Mouse (Mus musculus) neural tube, embryonic 12.5 days (tissue): ENCODE results near the gene Capn3. TPM values are rescaled to one million over a fixed set of nuclear protein-coding genes. Genes with fewer than 3 reads are reported as not detected.
A peak's percentile ranks its signal among the peaks of the same experiment; 100 is the strongest.

ENCODE experiments used
- ATAC-seq: fragments of 200-750 bp; cut with Nextera tagmentation; 2 replicates; pipeline ENCODE4 v1.8.0; 2017; ENCODE audit warnings: low read depth, mild to moderate bottlenecking, moderate TSS enrichment, moderate library complexity; ENCODE audit not compliant: low FRiP score
- H3K27ac ChIP-seq: fragments of 300-500 bp; sonication (generic); 2 replicates; pipeline ENCODE4 v1.5.1; 2016
- H3K27me3 ChIP-seq: fragments of 300-500 bp; sonication (generic); replicated peaks from 2 replicates; pipeline ENCODE4 v1.6.1; 2016; ENCODE audit warnings: mild to moderate bottlenecking
- H3K36me3 ChIP-seq: fragments of 300-500 bp; sonication (generic); 2 replicates; pipeline ENCODE4 v1.6.1; 2016; ENCODE audit warnings: mild to moderate bottlenecking
- H3K4me1 ChIP-seq: fragments of 300-500 bp; sonication (generic); 2 replicates; pipeline ENCODE4 v1.6.1; 2016
- H3K4me2 ChIP-seq: fragments of 300-500 bp; sonication (generic); replicated peaks from 2 replicates; pipeline ENCODE4 v1.6.1; 2016; ENCODE audit warnings: mild to moderate bottlenecking
- H3K4me3 ChIP-seq: fragments of 300-500 bp; sonication (generic); 2 replicates; pipeline ENCODE4 v1.5.1; 2016
- H3K9ac ChIP-seq: fragments of 300-500 bp; sonication (generic); 2 replicates; pipeline ENCODE4 v1.6.1; 2016; ENCODE audit warnings: mild to moderate bottlenecking
- H3K9me3 ChIP-seq: fragments of 300-500 bp; sonication (generic); 2 replicates; pipeline ENCODE4 v1.6.1; 2016; ENCODE audit warnings: mild to moderate bottlenecking
- WGBS: fragments of 180-500 bp; shearing (Covaris S2); methylation state at CpG from one replicate; pipeline ENCODE4 v1.1.7; 2016; 5-methylcytosine and 5-hydroxymethylcytosine counted together
- polyA plus RNA-seq: library from polyadenylated mRNA; unstranded; fragments of >200 nt; fragmentation: Nextera tagmentation; extraction: Ambion mirVana; gene quantifications from 2 replicates; pipeline ENCODE4 v1.2.1, GENCODE M21; 2016

Gene Capn3
- polyA plus RNA-seq, 1 experiment from 2014 or later = 0.98 TPM

DNA sequence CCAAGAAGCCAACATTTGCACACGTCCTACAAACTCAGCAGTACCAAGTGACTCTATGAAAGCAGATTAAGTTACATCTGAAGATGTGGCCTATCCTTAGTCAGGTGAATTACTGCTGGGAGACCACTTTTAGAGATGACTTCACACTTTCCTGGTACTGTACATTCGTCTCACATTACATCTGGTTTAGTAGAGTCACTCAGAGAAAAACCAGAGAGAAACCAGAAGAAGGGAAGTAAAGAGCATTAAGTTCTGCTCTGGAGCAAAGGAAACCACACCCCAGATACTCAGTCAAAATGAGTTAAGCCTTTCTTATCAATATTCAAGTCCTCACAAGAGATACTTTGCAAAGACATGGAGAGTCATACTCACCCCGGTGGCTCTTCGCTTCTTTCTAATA, 75.4 kb downstream of the Capn3 start:
- no peak for ATAC-seq
- Histone ChIP-seq H3K4me1 (no peaks in the 10 kb centered on the region), H3K9ac (no peak overlapping the region), H3K36me3 (peaks cover 84% of the 10 kb centered on the region), H3K27ac (no peak overlapping the region), H3K4me2 (no peak overlapping the region), H3K9me3 (no peaks in the 10 kb centered on the region), H3K4me3 (no peak overlapping the region), H3K27me3 (no peaks in the 10 kb centered on the region)
- WGBS = 90% methylated on average over 4 of the region's 4 CpGs

DNA sequence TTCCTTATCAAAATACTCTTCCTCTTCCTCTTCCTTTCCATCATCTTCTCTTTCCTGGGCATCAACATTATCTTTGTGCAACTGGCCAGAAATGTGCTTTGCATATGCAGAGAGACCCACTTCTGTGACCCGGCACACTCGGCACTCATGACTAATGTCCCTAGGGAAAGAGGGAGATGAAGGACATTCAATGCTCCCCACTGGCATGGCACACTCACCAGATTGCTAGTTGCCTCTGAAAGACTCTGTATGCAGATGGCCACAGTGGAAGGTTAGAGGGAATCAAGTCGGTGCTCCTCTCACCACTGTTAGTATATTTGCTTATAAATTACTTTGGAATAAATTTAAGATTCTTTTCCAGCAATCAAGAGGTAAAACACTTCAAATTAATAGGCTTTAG, 83.5 kb downstream of the Capn3 start:
- no peaks in the 10 kb centered on the region for H3K27me3 ChIP-seq
- peak overlapping the region; percentile 29 for H3K4me2 ChIP-seq
- H3K4me1 ChIP-seq = no peaks in the 10 kb centered on the region
- peak; percentile 90 for ATAC-seq
- H3K27ac ChIP-seq = no peak overlapping the region
- no peak overlapping the region for H3K9ac ChIP-seq
- H3K4me3 ChIP-seq = no peak overlapping the region
- WGBS = 52% methylated on average over 3 of the region's 3 CpGs
- no peaks in the 10 kb centered on the region for H3K9me3 ChIP-seq
- H3K36me3 ChIP-seq = peaks cover 17% of the 10 kb centered on the region

DNA sequence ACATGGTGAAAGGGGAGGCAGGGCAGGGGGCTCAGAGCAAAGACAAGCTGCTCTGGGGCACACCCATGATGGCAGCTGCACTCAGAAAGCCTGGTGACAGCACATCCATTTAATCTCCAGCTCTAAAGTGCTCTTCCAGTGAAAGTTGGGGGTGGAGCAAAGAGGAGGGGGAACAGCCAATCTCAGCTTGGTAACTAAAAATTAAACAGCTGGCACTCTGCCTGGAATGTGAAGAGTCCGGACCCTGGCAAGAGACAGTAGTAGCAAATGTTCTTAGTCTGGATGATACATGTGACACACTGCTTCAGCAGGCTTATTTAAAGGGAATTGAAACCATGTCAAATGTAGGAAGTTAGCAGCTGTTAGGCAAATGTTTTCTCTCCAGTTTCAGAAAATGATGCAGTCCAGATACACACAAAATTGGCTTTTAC, 84.0 kb downstream of the Capn3 start:
- peak; percentile 95 for ATAC-seq
- Histone ChIP-seq H3K9ac (no peak overlapping the region), H3K4me1 (no peaks in the 10 kb centered on the region), H3K27ac (no peak overlapping the region), H3K4me3 (no peak overlapping the region), H3K4me2 (peak overlapping the region; percentile 29; the same call in 1 of the 2 replicates), H3K36me3 (peaks cover 13% of the 10 kb centered on the region), H3K9me3 (no peaks in the 10 kb centered on the region), H3K27me3 (no peaks in the 10 kb centered on the region)
- 12% methylated on average over 1 of the region's 1 CpGs for WGBS

DNA sequence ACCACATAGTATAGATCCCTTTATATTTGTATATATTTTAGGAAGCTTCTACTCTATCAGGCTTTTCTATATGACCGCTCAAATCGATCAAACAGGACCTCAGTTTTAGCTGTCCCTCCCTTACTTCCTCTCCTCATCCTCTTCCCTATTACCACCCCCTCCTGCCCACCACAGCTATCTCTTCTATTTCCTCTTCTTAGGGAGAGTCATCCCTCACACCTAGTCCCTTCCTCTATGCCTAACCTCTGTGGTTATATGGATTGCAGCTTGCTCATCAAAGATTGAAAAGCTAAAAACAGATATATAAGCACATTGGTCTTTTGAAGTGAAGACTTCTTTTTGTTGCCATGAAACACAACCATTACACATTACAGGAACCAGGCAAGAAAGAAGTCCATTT, 88.9 kb downstream of the Capn3 start:
- H3K36me3 ChIP-seq = peaks cover 12% of the 10 kb centered on the region
- WGBS = 92% methylated on average over 2 of the region's 2 CpGs
- H3K9me3 ChIP-seq = no peaks in the 10 kb centered on the region
- H3K4me3 ChIP-seq = no peak overlapping the region
- no peak for ATAC-seq
- no peak overlapping the region for H3K4me2 ChIP-seq
- H3K27me3 ChIP-seq = no peaks in the 10 kb centered on the region
- no peak overlapping the region for H3K9ac ChIP-seq
- H3K27ac ChIP-seq = no peak overlapping the region
- H3K4me1 ChIP-seq = no peaks in the 10 kb centered on the region

Other genes with a start within 250 kb of the Capn3 start
- gene Pla2g4e, start 210.7 kb upstream of the Capn3 start, polyA plus RNA-seq = 0.10 and 0.13 TPM in 2 replicates
- gene Pla2g4d, start 166.8 kb upstream of the Capn3 start, polyA plus RNA-seq = 0.05 TPM in 1 of 2 replicates, not detected in the other
- not detected in 2 replicates for gene Pla2g4f, start 141.9 kb upstream of the Capn3 start, polyA plus RNA-seq
- gene Vps39, start 102.9 kb upstream of the Capn3 start, polyA plus RNA-seq = 41.0 and 44.5 TPM in 2 replicates
- 10.6 and 10.7 TPM in 2 replicates for gene Ganc, start 52.1 kb upstream of the Capn3 start, polyA plus RNA-seq
- gene Tmem87a, start 51.9 kb upstream of the Capn3 start, polyA plus RNA-seq = 6.8 and 8.0 TPM in 2 replicates
- 47.8 and 52.2 TPM in 2 replicates for gene Zfp106, start 107.8 kb downstream of the Capn3 start, polyA plus RNA-seq
- 34.2 and 35.1 TPM in 2 replicates for gene Snap23, start 111.7 kb downstream of the Capn3 start, polyA plus RNA-seq
- 32.7 and 34.3 TPM in 2 replicates for gene Haus2, start 153.4 kb downstream of the Capn3 start, polyA plus RNA-seq
- gene Lrrc57, start 153.5 kb downstream of the Capn3 start, polyA plus RNA-seq = 38.1 and 39.3 TPM in 2 replicates
- 4.2 and 4.8 TPM in 2 replicates for gene Stard9, start 173.1 kb downstream of the Capn3 start, polyA plus RNA-seq